Mouse (Mus musculus): ENCODE data around the gene Nmur1.

DNA sequence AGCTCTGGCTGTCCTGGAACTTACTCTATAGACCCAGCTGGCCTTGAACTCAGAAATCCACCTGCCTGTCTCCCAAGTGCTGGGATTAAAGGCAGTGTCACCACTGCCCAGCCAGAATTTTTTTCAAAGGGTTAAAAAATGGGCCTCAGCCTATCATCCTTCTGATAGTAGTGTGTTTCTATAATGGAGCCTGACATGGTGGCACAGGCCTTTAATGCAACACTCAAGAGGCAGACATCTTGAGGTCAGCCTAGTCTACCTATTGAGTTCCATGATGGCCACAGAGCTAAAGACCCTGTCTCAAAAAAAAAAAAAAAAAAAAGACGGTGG, 78.3 kb downstream of the Nmur1 start:
- TF ChIP-seq GATA1 (IDR thresholded peaks at IDR 0.05; ENCODE audit: borderline replicate concordance, low read length) = no peak
- TF ChIP-seq FLI1 (IDR thresholded peaks at IDR 0.05; ENCODE audit: low read length) = no peak

Measured in megakaryocyte, embryonic 14.5 days (primary cell).